Mouse (Mus musculus) lung, embryonic 16.5 days (tissue): ENCODE results near the gene Scamp3. TPM values are rescaled to one million over a fixed set of nuclear protein-coding genes. Genes with fewer than 3 reads are reported as not detected.
A peak's percentile ranks its signal among the peaks of the same experiment; 100 is the strongest.
"Not testable (repeated sequence)": the region's sequence is repeated elsewhere in the genome, so short reads cannot be mapped to it uniquely, and the experiment has no call there.

Source experiments
- ATAC-seq: fragments of 200-750 bp; cut with Nextera tagmentation; 2 replicates; pipeline ENCODE4 v1.8.0; 2017; ENCODE audit warnings: low read depth, mild to moderate bottlenecking, moderate library complexity
- H3K27ac ChIP-seq: fragments of 300-500 bp; sonication (generic); 2 replicates; pipeline ENCODE4 v1.5.1; 2014; ENCODE audit warnings: mild to moderate bottlenecking, control low read depth, low read length
- H3K27me3 ChIP-seq: fragments of 300-500 bp; sonication (generic); 2 replicates; pipeline ENCODE4 v1.6.1; 2014; ENCODE audit warnings: low read depth, low read length, mixed read lengths; ENCODE audit not compliant: control insufficient read depth, insufficient read depth
- H3K36me3 ChIP-seq: fragments of 300-500 bp; sonication (generic); 2 replicates; pipeline ENCODE4 v1.6.1; 2014; ENCODE audit warnings: low read length; ENCODE audit not compliant: control insufficient read depth, insufficient read depth
- H3K4me1 ChIP-seq: fragments of 300-500 bp; sonication (generic); replicated peaks from 2 replicates; pipeline ENCODE4 v1.6.1; 2014; ENCODE audit warnings: low read length, mixed read lengths; ENCODE audit not compliant: control insufficient read depth, insufficient read depth
- H3K4me2 ChIP-seq: fragments of 300-500 bp; sonication (generic); 2 replicates; pipeline ENCODE4 v1.6.1; 2014; ENCODE audit warnings: low read depth, low read length, control low read depth
- H3K4me3 ChIP-seq: fragments of 300-500 bp; sonication (generic); 2 replicates; pipeline ENCODE4 v1.5.1; 2014; ENCODE audit warnings: mild to moderate bottlenecking, low read length, control low read depth
- H3K9ac ChIP-seq: fragments of 300-500 bp; sonication (generic); 2 replicates; pipeline ENCODE4 v1.6.1; 2014; ENCODE audit warnings: low read length, control low read depth
- H3K9me3 ChIP-seq: fragments of 300-500 bp; sonication (generic); 2 replicates; pipeline ENCODE4 v1.6.1; 2016; ENCODE audit warnings: low read length; ENCODE audit not compliant: control insufficient read depth
- WGBS: fragments of 180-500 bp; shearing (Covaris S2); extraction: QIAGEN DNeasy Blood & Tissue Kit; methylation state at CpG from one replicate; pipeline ENCODE4 v1.1.7; 2014; 5-methylcytosine and 5-hydroxymethylcytosine counted together
- polyA plus RNA-seq: library from polyadenylated mRNA; unstranded; fragments of >200 nt; fragmentation: Nextera tagmentation; extraction: Ambion mirVana; gene quantifications from 2 replicates; pipeline ENCODE4 v1.2.1, GENCODE M21; 2015

The Scamp3 gene
- polyA plus RNA-seq, 1 experiment from 2014 or later: 115 TPM

- peak overlapping the region; percentile 81 for H3K9ac ChIP-seq
- no peaks in the 10 kb centered on the region for H3K27me3 ChIP-seq
- peak overlapping the region; percentile 65 for H3K4me3 ChIP-seq
- peaks cover 25% of the 10 kb centered on the region for H3K4me1 ChIP-seq
- WGBS: under 1% methylated on average over 69 of the region's 69 CpGs
- H3K36me3 ChIP-seq: peaks cover 6% of the 10 kb centered on the region
- no peaks in the 10 kb centered on the region for H3K9me3 ChIP-seq
- peak overlapping the region; percentile 98 for H3K27ac ChIP-seq
- H3K4me2 ChIP-seq: peak overlapping the region; percentile 88
- ATAC-seq: peak; percentile 91
These were observed 36.7 kb downstream of the Scamp3 start for GRCm38 (mm10) chr3:89213803-89214530.

- no peaks in the 10 kb centered on the region for H3K27me3 ChIP-seq
- peak within 1 kb of the TSS; percentile 65 for H3K4me3 ChIP-seq
- no peak for ATAC-seq
- 0 out of 2 replicates have a peak, but pooled peaks cover 3% of the 10 kb centered on the region for H3K36me3 ChIP-seq
- H3K27ac ChIP-seq: peak within 1 kb of the TSS; percentile 98
- no peaks in the 10 kb centered on the region for H3K9me3 ChIP-seq
- H3K4me2 ChIP-seq: peak within 1 kb of the TSS; percentile 88
- peaks cover 31% of the 10 kb centered on the region for H3K4me1 ChIP-seq
- 1% methylated on average over 19 of the region's 19 CpGs for WGBS
- H3K9ac ChIP-seq: peak within 1 kb of the TSS; percentile 81
These were observed 37.6 kb downstream of the Scamp3 start, which contains the start of gene Thbs3 for GRCm38 (mm10) chr3:89214681-89215411. Gene Thbs3, plus strand, starts transcription at chr3:89215180.

- ATAC-seq: peak; percentile 2; the same call in 1 of the 2 replicates
- Histone ChIP-seq H3K4me3 (peak overlapping the region; percentile 65), H3K27me3 (no peaks in the 10 kb centered on the region), H3K36me3 (0 out of 2 replicates have a peak, but pooled peaks cover 2% of the 10 kb centered on the region), H3K9me3 (no peaks in the 10 kb centered on the region), H3K4me1 (peaks cover 32% of the 10 kb centered on the region), H3K4me2 (peak overlapping the region; percentile 88), H3K27ac (peak overlapping the region; percentile 39; the same call in 1 of the 2 replicates), H3K9ac (peak overlapping the region; percentile 81)
- under 1% methylated on average over 6 of the region's 6 CpGs for WGBS
These were observed 38.6 kb downstream of the Scamp3 start for GRCm38 (mm10) chr3:89215853-89216252.

- H3K4me1 ChIP-seq: peaks cover 32% of the 10 kb centered on the region
- WGBS: 66% methylated on average over 7 of the region's 7 CpGs
- H3K27me3 ChIP-seq: not testable (repeated sequence)
These were observed 39.1 kb downstream of the Scamp3 start for GRCm38 (mm10) chr3:89216407-89216806.

GRCm38 (mm10) chr3:89218271-89218670 is 41.0 kb downstream of the Scamp3 start:
- peak; percentile 47 for ATAC-seq
- Histone ChIP-seq H3K9ac (no peak overlapping the region), H3K4me1 (peaks cover 26% of the 10 kb centered on the region), H3K4me2 (peak overlapping the region; percentile 28; the same call in 1 of the 2 replicates), H3K27me3 (no peaks in the 10 kb centered on the region), H3K36me3 (no peaks in the 10 kb centered on the region), H3K27ac (peak overlapping the region; percentile 86), H3K9me3 (no peaks in the 10 kb centered on the region), H3K4me3 (no peak overlapping the region)
- 42% methylated on average over 1 of the region's 1 CpGs for WGBS

More at GRCm38 (mm10) chr3:89216407-89216806, 39.1 kb downstream of the Scamp3 start:
- H3K4me2 ChIP-seq, H3K36me3 ChIP-seq, H3K27ac ChIP-seq, ATAC-seq, H3K4me3 ChIP-seq, H3K9me3 ChIP-seq, H3K9ac ChIP-seq: not testable (repeated sequence)

- peak; percentile 26 for ATAC-seq
- Histone ChIP-seq H3K4me1 (peaks cover 26% of the 10 kb centered on the region), H3K9me3 (no peaks in the 10 kb centered on the region), H3K36me3 (peaks cover 4% of the 10 kb centered on the region; the same call in 1 of the 2 replicates), H3K27ac (peak overlapping the region; percentile 86), H3K4me2 (no peak overlapping the region; the same call in 1 of the 2 replicates), H3K27me3 (no peaks in the 10 kb centered on the region), H3K4me3 (no peak overlapping the region), H3K9ac (peak overlapping the region; percentile 8; the same call in 1 of the 2 replicates)
- WGBS: 14% methylated on average over 8 of the region's 8 CpGs
These were observed 42.3 kb downstream of the Scamp3 start for GRCm38 (mm10) chr3:89219546-89219945.

- no peak overlapping the region for H3K9ac ChIP-seq
- H3K4me3 ChIP-seq: no peak overlapping the region
- H3K27ac ChIP-seq: no peak overlapping the region
- 78% methylated on average over 5 of the region's 5 CpGs for WGBS
- peaks cover 4% of the 10 kb centered on the region; the same call in 1 of the 2 replicates for H3K36me3 ChIP-seq
- no peaks in the 10 kb centered on the region for H3K27me3 ChIP-seq
- ATAC-seq: no peak
- peaks cover 15% of the 10 kb centered on the region for H3K4me1 ChIP-seq
- H3K4me2 ChIP-seq: no peak overlapping the region
- no peaks in the 10 kb centered on the region for H3K9me3 ChIP-seq
These were observed 43.9 kb downstream of the Scamp3 start for GRCm38 (mm10) chr3:89221167-89221566.

- no peaks in the 10 kb centered on the region for H3K9me3 ChIP-seq
- H3K27me3 ChIP-seq: no peaks in the 10 kb centered on the region
- peaks cover 4% of the 10 kb centered on the region; the same call in 1 of the 2 replicates for H3K36me3 ChIP-seq
- WGBS: 61% methylated on average over 11 of the region's 11 CpGs
- H3K4me3 ChIP-seq: peak overlapping the region; percentile 53; the same call in 1 of the 2 replicates
- no peak overlapping the region for H3K27ac ChIP-seq
- peak overlapping the region; percentile 83 for H3K4me2 ChIP-seq
- no peak for ATAC-seq
- H3K9ac ChIP-seq: peak overlapping the region; percentile 6; the same call in 1 of the 2 replicates
- H3K4me1 ChIP-seq: peaks cover 19% of the 10 kb centered on the region
These were observed 47.5 kb downstream of the Scamp3 start for GRCm38 (mm10) chr3:89224796-89225195.

GRCm38 (mm10) chr3:89225321-89225815 is 48.1 kb downstream of the Scamp3 start:
- Histone ChIP-seq H3K27ac (no peak overlapping the region; the same call in 1 of the 2 replicates), H3K4me1 (peaks cover 17% of the 10 kb centered on the region), H3K9ac (peak overlapping the region; percentile 68), H3K9me3 (no peaks in the 10 kb centered on the region), H3K4me3 (peak overlapping the region; percentile 53), H3K4me2 (peak overlapping the region; percentile 83), H3K27me3 (no peaks in the 10 kb centered on the region), H3K36me3 (peaks cover 4% of the 10 kb centered on the region; the same call in 1 of the 2 replicates)
- ATAC-seq: no peak
- WGBS: 51% methylated on average over 12 of the region's 12 CpGs
